Mouse (Mus musculus) intestine, embryonic 14.5 days (tissue): ENCODE results near the gene Gba2. TPM values are rescaled to one million over a fixed set of nuclear protein-coding genes. Genes with fewer than 3 reads are reported as not detected.

ENCODE experiments used
- ATAC-seq: fragments of 200-750 bp; cut with Nextera tagmentation; replicated peaks from 2 replicates; pipeline ENCODE4 v1.8.0; 2017; ENCODE audit warnings: low read depth, moderate number of reproducible peaks, moderate TSS enrichment, moderate library complexity; ENCODE audit not compliant: low FRiP score, low TSS enrichment
- DNase-seq: peaks from one replicate; pipeline ENCODE4 v3.0.0-alpha.2; 2018; ENCODE audit warnings: low spot score
- H3K27ac ChIP-seq: fragments of 300-500 bp; sonication (generic); 2 replicates; pipeline ENCODE4 v1.5.1; 2014; ENCODE audit warnings: low read depth, mild to moderate bottlenecking, control low read depth
- H3K27me3 ChIP-seq: fragments of 300-500 bp; sonication (generic); replicated peaks from 2 replicates; pipeline ENCODE4 v1.6.1; 2014; ENCODE audit warnings: low read length, control low read depth; ENCODE audit not compliant: control insufficient read depth, insufficient read depth
- H3K36me3 ChIP-seq: fragments of 300-500 bp; sonication (generic); 2 replicates; pipeline ENCODE4 v1.6.1; 2014; ENCODE audit warnings: low read length, control low read depth; ENCODE audit not compliant: control insufficient read depth, insufficient read depth
- H3K4me1 ChIP-seq: fragments of 300-500 bp; sonication (generic); replicated peaks from 2 replicates; pipeline ENCODE4 v1.6.1; 2014; ENCODE audit warnings: low read length, control low read depth, mixed read lengths; ENCODE audit not compliant: control insufficient read depth, insufficient read depth
- H3K4me2 ChIP-seq: fragments of 300-500 bp; sonication (generic); 2 replicates; pipeline ENCODE4 v1.6.1; 2014; ENCODE audit warnings: low read length
- H3K4me3 ChIP-seq: fragments of 300-500 bp; sonication (generic); 2 replicates; pipeline ENCODE4 v1.5.1; 2014; ENCODE audit warnings: low read depth, low read length, control low read depth, mixed read lengths
- H3K9ac ChIP-seq: fragments of 300-500 bp; sonication (generic); 2 replicates; pipeline ENCODE4 v1.6.1; 2014; ENCODE audit warnings: mild to moderate bottlenecking, low read length
- H3K9me3 ChIP-seq: fragments of 300-500 bp; sonication (generic); 2 replicates; pipeline ENCODE4 v1.6.1; 2016; ENCODE audit warnings: low read length, control low read depth; ENCODE audit not compliant: control insufficient read depth
- WGBS: fragments of 180-500 bp; shearing (Covaris S2); extraction: QIAGEN DNeasy Blood & Tissue Kit; methylation state at CpG from one replicate; pipeline ENCODE4 v1.1.7; 2014; 5-methylcytosine and 5-hydroxymethylcytosine counted together
- polyA plus RNA-seq: library from polyadenylated mRNA; unstranded; fragments of >200 nt; fragmentation: Nextera tagmentation; extraction: Ambion mirVana; gene quantifications from 2 replicates; pipeline ENCODE4 v1.2.1, GENCODE M21; 2014

Gene Gba2
- polyA plus RNA-seq, 1 experiment from 2014 or later = 13.2 TPM

DNA sequence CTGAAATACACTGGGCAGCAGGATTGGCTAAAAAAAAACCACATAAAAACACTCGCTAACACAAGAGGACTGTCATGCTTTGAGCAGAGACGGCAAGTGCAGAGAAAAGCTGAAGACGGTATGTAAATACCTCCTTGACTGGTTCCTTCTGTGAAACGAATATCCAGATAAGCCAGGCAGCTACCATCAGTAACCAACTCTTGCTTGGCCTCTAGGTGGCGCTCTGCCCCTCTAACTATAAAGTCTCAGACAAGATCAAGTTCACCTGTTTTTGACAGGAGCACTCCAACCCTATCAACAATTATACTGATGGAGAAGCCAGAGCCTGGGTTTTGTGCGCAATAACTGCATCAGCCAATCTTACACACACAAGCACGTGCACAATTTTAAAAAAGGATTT is 48.1 kb downstream of the Gba2 start:
- WGBS = 15% methylated on average over 7 of the region's 7 CpGs
- Histone ChIP-seq H3K4me1 (no peaks in the 10 kb centered on the region), H3K27me3 (no peaks in the 10 kb centered on the region), H3K4me3 (no peak overlapping the region), H3K27ac (peak overlapping the region; percentile 27; the same call in 1 of the 2 replicates), H3K36me3 (peaks cover 47% of the 10 kb centered on the region), H3K9me3 (no peaks in the 10 kb centered on the region), H3K4me2 (no peak overlapping the region), H3K9ac (no peak overlapping the region)
- ATAC-seq = no peak; the same call in 1 of the 2 replicates
- peak; percentile 87 for DNase-seq

DNA sequence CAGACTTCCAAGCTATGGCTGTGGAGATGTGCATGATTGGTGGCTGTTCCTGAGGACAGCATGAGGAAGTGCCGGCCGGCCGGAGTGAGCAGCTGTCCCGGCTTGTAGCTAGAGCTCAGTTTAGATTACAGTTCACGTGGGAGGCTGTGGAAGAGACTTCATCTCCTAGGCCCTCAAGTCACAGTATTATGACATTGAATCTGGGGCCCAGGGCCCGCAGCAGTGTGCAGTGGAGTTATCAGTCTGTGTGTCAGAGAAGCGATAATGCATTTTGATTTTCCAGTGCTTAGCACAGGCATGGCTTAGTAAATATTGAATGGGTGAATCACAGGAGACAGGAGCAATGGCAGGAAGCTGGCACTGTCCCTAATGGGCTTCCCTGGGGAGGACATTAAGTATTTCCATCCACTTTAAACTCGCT is 48.6 kb downstream of the Gba2 start:
- Histone ChIP-seq H3K36me3 (peaks cover 42% of the 10 kb centered on the region), H3K27ac (peak overlapping the region; percentile 27; the same call in 1 of the 2 replicates), H3K4me3 (no peak overlapping the region), H3K27me3 (no peaks in the 10 kb centered on the region), H3K9ac (no peak overlapping the region), H3K9me3 (no peaks in the 10 kb centered on the region), H3K4me2 (no peak overlapping the region), H3K4me1 (no peaks in the 10 kb centered on the region)
- DNase-seq = no peak
- no peak for ATAC-seq
- 55% methylated on average over 8 of the region's 8 CpGs for WGBS

DNA sequence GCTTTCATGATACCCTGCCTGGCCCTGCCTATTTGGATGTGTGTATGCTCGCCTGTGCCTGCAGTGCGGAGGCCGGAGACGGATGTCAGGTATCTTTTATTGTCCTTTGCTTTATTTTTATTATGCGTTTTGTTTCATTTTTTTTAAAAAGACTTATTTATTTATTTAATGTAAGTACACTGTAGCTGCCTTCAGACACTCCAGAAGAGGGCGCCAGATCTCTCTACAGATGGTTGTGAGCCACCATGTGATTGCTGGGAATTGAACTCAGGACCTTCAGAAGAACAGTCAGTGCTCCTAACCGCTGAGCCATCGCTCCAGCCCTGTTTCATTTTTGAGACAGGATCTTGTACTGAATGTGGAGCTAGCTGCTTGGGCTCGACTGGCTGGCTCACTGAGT is 50.2 kb downstream of the Gba2 start:
- WGBS = 83% methylated on average over 9 of the region's 9 CpGs
- H3K4me3 ChIP-seq = no peak overlapping the region
- 0 out of 2 replicates have a peak, but pooled peaks cover 7% of the 10 kb centered on the region for H3K4me1 ChIP-seq
- no peak for ATAC-seq
- H3K9me3 ChIP-seq = no peaks in the 10 kb centered on the region
- no peak for DNase-seq
- no peak overlapping the region for H3K9ac ChIP-seq
- no peak overlapping the region for H3K27ac ChIP-seq
- H3K4me2 ChIP-seq = no peak overlapping the region
- H3K36me3 ChIP-seq = peaks cover 27% of the 10 kb centered on the region
- no peaks in the 10 kb centered on the region for H3K27me3 ChIP-seq

DNA sequence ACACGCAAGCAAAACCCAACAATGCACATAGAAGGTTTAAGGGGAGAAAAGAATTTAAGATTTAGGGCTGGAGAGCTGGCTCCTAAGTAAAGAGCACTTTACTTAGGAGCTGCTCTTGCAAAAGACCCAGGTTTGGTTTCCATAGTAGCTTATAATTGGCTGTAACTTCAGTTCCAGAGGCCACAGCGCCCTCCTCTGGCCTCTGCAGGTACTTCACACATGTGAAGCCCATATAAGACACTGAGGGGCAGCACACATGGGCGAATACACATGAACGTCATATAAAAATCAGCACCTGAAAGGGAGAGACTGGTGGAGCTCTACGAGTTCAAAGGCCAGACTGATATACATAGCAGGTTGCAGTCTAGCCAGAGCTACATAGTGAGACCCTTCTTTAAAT is 50.8 kb downstream of the Gba2 start:
- DNase-seq = no peak
- no peak for ATAC-seq
- H3K9me3 ChIP-seq = no peaks in the 10 kb centered on the region
- no peak overlapping the region for H3K9ac ChIP-seq
- H3K4me3 ChIP-seq = no peak overlapping the region
- H3K4me2 ChIP-seq = no peak overlapping the region
- H3K4me1 ChIP-seq = 0 out of 2 replicates have a peak, but pooled peaks cover 7% of the 10 kb centered on the region
- H3K27ac ChIP-seq = no peak overlapping the region
- H3K27me3 ChIP-seq = no peaks in the 10 kb centered on the region
- WGBS = 68% methylated on average over 5 of the region's 5 CpGs
- peaks cover 21% of the 10 kb centered on the region for H3K36me3 ChIP-seq

DNA sequence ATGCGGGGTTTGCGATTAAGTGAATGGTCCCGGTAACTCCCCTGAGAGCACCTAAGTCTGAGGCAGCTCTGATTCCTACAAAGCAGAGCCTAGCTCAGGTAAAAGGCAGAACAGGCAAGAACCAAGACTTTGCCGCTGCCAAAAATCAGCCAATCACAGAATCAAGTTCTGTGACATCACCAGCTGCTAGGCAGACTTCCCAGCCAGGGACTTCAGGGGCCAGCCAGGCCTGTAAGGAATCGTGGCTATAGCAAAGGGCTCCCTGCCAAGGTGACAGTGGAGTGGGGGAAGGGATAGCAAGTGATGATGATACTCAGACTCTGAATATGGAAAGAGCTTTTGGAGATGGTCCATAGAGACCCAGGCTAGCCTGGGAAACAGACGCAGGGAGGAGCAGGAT is 58.7 kb downstream of the Gba2 start:
- Histone ChIP-seq H3K4me3 (peak overlapping the region; percentile 1), H3K27ac (no peak overlapping the region), H3K36me3 (peaks cover 33% of the 10 kb centered on the region), H3K4me1 (peaks cover 23% of the 10 kb centered on the region), H3K27me3 (no peaks in the 10 kb centered on the region), H3K9ac (no peak overlapping the region), H3K4me2 (peak overlapping the region; percentile 71), H3K9me3 (no peaks in the 10 kb centered on the region)
- DNase-seq (peak; percentile 100), ATAC-seq (peak; percentile 29; the same call in 1 of the 2 replicates)
- WGBS = 12% methylated on average over 6 of the region's 6 CpGs

DNA sequence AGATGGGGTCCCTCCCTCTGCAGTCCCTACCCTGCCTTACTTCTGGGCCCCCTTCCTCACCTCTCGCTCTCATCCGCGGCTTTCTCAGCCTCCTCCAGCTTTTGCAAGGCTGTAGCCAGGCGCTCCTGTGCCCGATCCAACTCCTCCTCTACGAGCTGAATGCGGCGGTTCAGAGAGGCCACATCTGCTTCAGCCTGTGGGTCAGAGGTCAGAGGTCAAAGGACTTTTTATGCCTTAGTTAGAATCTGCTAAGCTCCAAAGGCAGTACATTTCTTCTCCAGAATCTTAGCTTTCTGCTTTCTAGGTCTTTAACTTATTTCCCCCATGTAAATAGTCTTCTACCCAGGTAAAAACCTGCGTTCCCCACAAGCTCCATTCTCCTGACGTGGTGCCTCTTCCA is 59.1 kb downstream of the Gba2 start:
- DNase-seq = no peak
- H3K9me3 ChIP-seq = no peaks in the 10 kb centered on the region
- H3K36me3 ChIP-seq = peaks cover 33% of the 10 kb centered on the region
- peaks cover 23% of the 10 kb centered on the region for H3K4me1 ChIP-seq
- H3K4me3 ChIP-seq = peak overlapping the region; percentile 1; the same call in 1 of the 2 replicates
- H3K4me2 ChIP-seq = peak overlapping the region; percentile 71
- no peak overlapping the region for H3K27ac ChIP-seq
- WGBS = 31% methylated on average over 10 of the region's 10 CpGs
- no peak overlapping the region for H3K9ac ChIP-seq
- ATAC-seq = no peak
- no peaks in the 10 kb centered on the region for H3K27me3 ChIP-seq

Other genes with a start within 250 kb of the Gba2 start
- gene Rusc2, start 196.9 kb downstream of the Gba2 start, polyA plus RNA-seq = 11.2 and 11.7 TPM in 2 replicates
- gene Fam166b, start 149.7 kb downstream of the Gba2 start, polyA plus RNA-seq = 0.18 TPM in 1 of 2 replicates, not detected in the other
- gene Tesk1, start 136.9 kb downstream of the Gba2 start, polyA plus RNA-seq = 8.6 and 9.5 TPM in 2 replicates
- 4.2 and 4.8 TPM in 2 replicates for gene Cd72, start 124.2 kb downstream of the Gba2 start, polyA plus RNA-seq
- gene Sit1, start 95.1 kb downstream of the Gba2 start, polyA plus RNA-seq = not detected in 2 replicates
- 109 and 128 TPM in 2 replicates for gene Ccdc107, start 86.0 kb downstream of the Gba2 start, polyA plus RNA-seq
- 42.5 and 47.6 TPM in 2 replicates for gene Arhgef39, start 79.2 kb downstream of the Gba2 start, polyA plus RNA-seq
- gene Car9, start 71.9 kb downstream of the Gba2 start, polyA plus RNA-seq = 4.0 and 9.4 TPM in 2 replicates
- gene Tpm2, start 55.1 kb downstream of the Gba2 start, polyA plus RNA-seq = 516 and 574 TPM in 2 replicates
- gene Creb3, start 16.5 kb downstream of the Gba2 start, polyA plus RNA-seq = 64.8 and 68.6 TPM in 2 replicates
- 66.0 and 69.8 TPM in 2 replicates for gene Tln1, start 16.2 kb downstream of the Gba2 start, polyA plus RNA-seq
- 25.4 and 29.7 TPM in 2 replicates for gene Rgp1, start 158 bp downstream of the Gba2 start, polyA plus RNA-seq
- gene Msmp, start 5.6 kb upstream of the Gba2 start, polyA plus RNA-seq = 0.49 and 1.3 TPM in 2 replicates
- gene Npr2, start 53.1 kb upstream of the Gba2 start, polyA plus RNA-seq = 11.1 and 12.1 TPM in 2 replicates
- 0.74 and 1.2 TPM in 2 replicates for gene Spag8, start 74.7 kb upstream of the Gba2 start, polyA plus RNA-seq
- gene Hint2, start 77.6 kb upstream of the Gba2 start, polyA plus RNA-seq = 113 and 115 TPM in 2 replicates
- 4.2 TPM in 2 replicates for gene Tmem8b, start 90.1 kb upstream of the Gba2 start, polyA plus RNA-seq
- 2.9 and 3.9 TPM in 2 replicates for gene Fam221b, start 90.3 kb upstream of the Gba2 start, polyA plus RNA-seq
- not detected in 2 replicates for gene Olfr70, start 121.9 kb upstream of the Gba2 start, polyA plus RNA-seq
- gene Olfr71, start 131.4 kb upstream of the Gba2 start, polyA plus RNA-seq = not detected in 2 replicates
- gene Hrct1, start 148.3 kb upstream of the Gba2 start, polyA plus RNA-seq = 0.61 and 0.85 TPM in 2 replicates
- gene Spaar, start 151.2 kb upstream of the Gba2 start, polyA plus RNA-seq = 0.04 TPM in 1 of 2 replicates, not detected in the other
- not detected in 2 replicates for gene Olfr159, start 192.1 kb upstream of the Gba2 start, polyA plus RNA-seq
- not detected in 2 replicates for gene Olfr156, start 245.0 kb upstream of the Gba2 start, polyA plus RNA-seq